Mouse (Mus musculus) cerebellum, adult 9-11 months (tissue): ENCODE measurements around the gene Acer1.

ENCODE experiments used
- DNase-seq: peaks from one replicate; pipeline ENCODE4 v3.0.0; 2022

The Acer1 gene

GRCm38 (mm10) chr17:56988921-56989430, 7.0 kb upstream of the Acer1 start:
- peak; percentile 48 for DNase-seq

- peak; percentile 45 for DNase-seq
Observed at GRCm38 (mm10) chr17:56988441-56988840, 6.5 kb upstream of the Acer1 start.

- no peak for DNase-seq
Observed at GRCm38 (mm10) chr17:56986105-56986805, 4.3 kb upstream of the Acer1 start.

- DNase-seq, result no peak
Observed at GRCm38 (mm10) chr17:56985656-56986055, 3.7 kb upstream of the Acer1 start.

- no peak for DNase-seq
Observed at GRCm38 (mm10) chr17:56984886-56985285, 3.0 kb upstream of the Acer1 start.

GRCm38 (mm10) chr17:56981049-56981448, 877 bp downstream of the Acer1 start:
- no peak for DNase-seq

GRCm38 (mm10) chr17:56979524-56979923, 2.4 kb downstream of the Acer1 start:
- DNase-seq, result no peak

GRCm38 (mm10) chr17:56976531-56977390, 5.2 kb downstream of the Acer1 start:
- no peak for DNase-seq

- DNase-seq, result no peak
Observed at GRCm38 (mm10) chr17:56975391-56975790, 6.5 kb downstream of the Acer1 start.

GRCm38 (mm10) chr17:56974708-56975240, 7.2 kb downstream of the Acer1 start:
- no peak for DNase-seq

- DNase-seq, result no peak
Observed at GRCm38 (mm10) chr17:56973956-56974707, 7.8 kb downstream of the Acer1 start.

- no peak for DNase-seq
Observed at GRCm38 (mm10) chr17:56970081-56970480, 11.8 kb downstream of the Acer1 start.

GRCm38 (mm10) chr17:56969321-56969720, 12.6 kb downstream of the Acer1 start:
- no peak for DNase-seq

- DNase-seq, result no peak
Observed at GRCm38 (mm10) chr17:56963646-56964045, 18.3 kb downstream of the Acer1 start.

GRCm38 (mm10) chr17:56962642-56963405, 19.1 kb downstream of the Acer1 start:
- no peak for DNase-seq

GRCm38 (mm10) chr17:56961880-56962279, 20.0 kb downstream of the Acer1 start:
- no peak for DNase-seq

- DNase-seq, result no peak
Observed at GRCm38 (mm10) chr17:56958667-56959066, 23.3 kb downstream of the Acer1 start.

- no peak for DNase-seq
Observed at GRCm38 (mm10) chr17:56957763-56958429, 24.0 kb downstream of the Acer1 start.

- no peak for DNase-seq
Observed at GRCm38 (mm10) chr17:56954871-56955270, 27.1 kb downstream of the Acer1 start.

- DNase-seq, result no peak
Observed at GRCm38 (mm10) chr17:56952639-56953038, 29.3 kb downstream of the Acer1 start.

- DNase-seq, result peak; percentile 57
Observed at GRCm38 (mm10) chr17:56950915-56951314, 31.0 kb downstream of the Acer1 start.

GRCm38 (mm10) chr17:56938751-56939150, 43.2 kb downstream of the Acer1 start:
- no peak for DNase-seq
